Comparison of ENCODE assay signal across 9 mouse cellular contexts in genomic region chr14:105902807-105903206, GRCm38 (mm10). TPM values are rescaled to one million over a fixed set of nuclear protein-coding genes. Genes with fewer than 3 reads are reported as not detected.
A peak's percentile ranks its signal among the peaks of the same experiment; 100 is the strongest.
DNase-seq lines count a peak whose midpoint lies in the region; ATAC-seq and TF ChIP-seq lines count a peak whose summit lies in the region.
"Had no signal": no experiment of that assay in that cellular context is flagged by ENCODE, and none has a peak within 500 bp of the region (broad histone marks: within the 10 kb centered on the region; RNA-seq: fewer than 3 reads in every experiment).

No protein-coding gene starts in this region.

- no peak for TF ChIP-seq POLR2A in spleen, adult 2 months (IDR thresholded peaks at IDR 0.05; ENCODE audit: low read depth, low read length)

- WGBS in heart, embryonic 11.5 days (ENCODE audit: insufficient replicate concordance) = 78% methylated on average over 7 of the region's 7 CpGs
- WGBS in kidney, postnatal 0 days = 90% methylated on average over 7 of the region's 7 CpGs
- 82% methylated on average over 7 of the region's 7 CpGs for WGBS in spleen, adult 2 months

- H3K36me3 ChIP-seq in heart, embryonic 11.5 days (ENCODE audit: control insufficient read depth, insufficient read depth, low read length) = no peaks in the 10 kb centered on the region
- H3K36me3 ChIP-seq in kidney, postnatal 0 days (ENCODE audit: insufficient read depth, low read length) = no peaks in the 10 kb centered on the region
- no peaks in the 10 kb centered on the region for H3K36me3 ChIP-seq in spleen, adult 2 months (ENCODE audit: control insufficient read depth, insufficient read depth, low read length)
- H3K36me3 ChIP-seq: embryonic facial prominence, embryonic 12.5 days had no signal

- no peaks in the 10 kb centered on the region for H3K9me3 ChIP-seq in heart, embryonic 11.5 days (replicated peaks; ENCODE audit: control insufficient read depth, low read length)
- H3K9me3 ChIP-seq in kidney, postnatal 0 days (replicated peaks; ENCODE audit: low read length) = no peaks in the 10 kb centered on the region
- H3K9me3 ChIP-seq: embryonic facial prominence, embryonic 12.5 days had no signal

- no peak overlapping the region for H3K9ac ChIP-seq in heart, embryonic 11.5 days (ENCODE audit: low read depth, low read length)
- H3K9ac ChIP-seq in kidney, postnatal 0 days (ENCODE audit: low read depth, low read length) = no peak overlapping the region
- H3K9ac ChIP-seq: embryonic facial prominence, embryonic 12.5 days had no signal

- ATAC-seq in heart, embryonic 11.5 days (replicated peaks; ENCODE audit: insufficient number of reproducible peaks, low FRiP score, low TSS enrichment) = no peak
- no peak for ATAC-seq in kidney, postnatal 0 days (replicated peaks; ENCODE audit: low FRiP score, low read depth)
- ATAC-seq in activated CD4-positive, CD25-positive, alpha-beta regulatory T cell, adult 4 months = no peak

- peak; percentile 40 for DNase-seq in heart, postnatal 4 days
- peak; percentile 76 to 78 for DNase-seq in B cell, adult 2 months
- peak; percentile 11 for DNase-seq in Muller cell, postnatal 12 days (ENCODE audit: inconsistent ontology term)
- DNase-seq in kidney, postnatal 0 days (ENCODE audit: low spot score) = no peak
- peak in 1 of 2 experiments; percentile 34 for DNase-seq in spleen, adult 2 months (ENCODE audit: low read depth in 1 of 2, low spot score in 2 of 2)
- DNase-seq in frontal cortex, postnatal 10 days (ENCODE audit: low spot score in 2 of 2) = no peak

- no peak overlapping the region for H3K4me3 ChIP-seq in heart, embryonic 11.5 days (ENCODE audit: low read depth, low read length)
- no peak overlapping the region for H3K4me3 ChIP-seq in kidney, postnatal 0 days (replicated peaks; ENCODE audit: low read depth, low read length)
- H3K4me3 ChIP-seq in spleen, adult 2 months (ENCODE audit: extremely low read depth, insufficient read depth, insufficient read length) = no peak overlapping the region
- H3K4me3 ChIP-seq: embryonic facial prominence, embryonic 12.5 days had no signal

- no peaks in the 10 kb centered on the region for H3K27me3 ChIP-seq in heart, embryonic 11.5 days (ENCODE audit: control insufficient read depth, insufficient read depth, low read length)
- H3K27me3 ChIP-seq in kidney, postnatal 0 days (ENCODE audit: insufficient read depth, low read length) = no peaks in the 10 kb centered on the region
- H3K27me3 ChIP-seq in spleen, adult 2 months (ENCODE audit: control insufficient read depth, insufficient read depth, low read length) = 0 out of 2 replicates have a peak, but pooled peaks cover 4% of the 10 kb centered on the region
- H3K27me3 ChIP-seq: embryonic facial prominence, embryonic 12.5 days had no signal

- 0 out of 2 replicates have a peak, but pooled peaks cover 2% of the 10 kb centered on the region for H3K4me1 ChIP-seq in heart, embryonic 11.5 days (ENCODE audit: control insufficient read depth, insufficient read depth, low read length)
- no peaks in the 10 kb centered on the region; the same call in 1 of the 2 replicates for H3K4me1 ChIP-seq in kidney, postnatal 0 days (replicated peaks; ENCODE audit: insufficient read depth, low read length)
- 0 out of 2 replicates have a peak, but pooled peaks cover 3% of the 10 kb centered on the region for H3K4me1 ChIP-seq in spleen, adult 2 months (ENCODE audit: control insufficient read depth, insufficient read depth, insufficient read length)
- H3K4me1 ChIP-seq: embryonic facial prominence, embryonic 12.5 days had no signal

- no peak overlapping the region for H3K27ac ChIP-seq in heart, embryonic 11.5 days (ENCODE audit: low read depth, low read length)
- no peak overlapping the region for H3K27ac ChIP-seq in kidney, postnatal 0 days
- no peak overlapping the region for H3K27ac ChIP-seq in spleen, adult 2 months (ENCODE audit: insufficient read depth, low read length)
- H3K27ac ChIP-seq: embryonic facial prominence, embryonic 12.5 days had no signal

- peak; percentile 54 for TF ChIP-seq CTCF in kidney, postnatal 0 days (IDR thresholded peaks at IDR 0.05; ENCODE audit: low read depth)
- TF ChIP-seq CTCF in spleen, adult 2 months (IDR thresholded peaks at IDR 0.05; ENCODE audit: extremely low read depth, insufficient read depth, insufficient read length, insufficient replicate concordance) = peak; percentile 39; the same call in 1 of the 2 replicates

- no peak overlapping the region for H3K4me2 ChIP-seq in heart, embryonic 11.5 days
- H3K4me2 ChIP-seq in kidney, postnatal 0 days (ENCODE audit: low read length) = no peak overlapping the region
- H3K4me2 ChIP-seq: embryonic facial prominence, embryonic 12.5 days had no signal

RNA-seq across cellular contexts. Expression of gene Spry2, which starts 6.2 kb away (rescaled TPM):
- total RNA-seq in heart, postnatal 4 days (2021) = 10 to 100 TPM; 66.1 to 73.2 TPM
- 58.3 and 62.9 TPM in 2 replicates for polyA plus RNA-seq in heart, embryonic 11.5 days (2014; fragmentation: Nextera tagmentation; extraction: Ambion mirVana)
- polyA plus RNA-seq in kidney, postnatal 0 days (2015; fragmentation: Nextera tagmentation; extraction: Ambion mirVana) = 85.5 and 91.0 TPM in 2 replicates
- 4.5 and 5.0 TPM in 2 replicates for polyA plus RNA-seq in spleen, adult 2 months (2012; rRNA removed)
- not detected for polyA plus RNA-seq in activated CD4-positive, CD25-positive, alpha-beta regulatory T cell, adult 4 months (2017; shearing (Covaris generic))

Comparison
In these comparisons a context has a peak if more than half of its experiments do, and no peak if none do; other contexts are left out.
1. DNase-seq: peak in heart, postnatal 4 days (single experiment), B cell, adult 2 months (2 of 2) and Muller cell, postnatal 12 days (single experiment); none in kidney, postnatal 0 days (single experiment) and frontal cortex, postnatal 10 days (0 of 2).